Mouse (Mus musculus): ENCODE measurements around the gene Prmt9. TPM values are rescaled to one million over a fixed set of nuclear protein-coding genes. Genes with fewer than 3 reads are reported as not detected.

The Prmt9 gene
- total and polyA plus RNA-seq, 3 experiments: 14.2 to 16.9 (median 14.3) TPM

DNA sequence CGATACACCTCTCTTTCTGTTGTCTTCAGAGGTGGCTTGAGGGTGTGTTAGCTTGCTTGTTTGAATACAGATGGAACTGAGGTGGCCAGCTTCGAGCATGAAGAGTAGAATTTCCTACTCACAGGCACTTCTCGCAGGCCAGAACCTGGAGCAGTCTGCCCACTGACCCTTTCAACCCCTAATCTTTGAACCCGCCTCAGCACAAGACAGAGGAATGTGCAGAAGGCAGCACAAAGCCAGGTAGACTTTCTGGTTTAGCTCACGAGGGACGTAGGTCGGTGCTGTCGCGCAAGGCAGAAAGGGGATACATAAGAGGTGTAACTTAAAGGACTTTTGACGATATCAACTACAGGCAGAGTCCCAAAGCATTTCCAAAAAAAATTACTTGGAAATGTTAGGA, 32.4 kb upstream of the Prmt9 start:
- Histone ChIP-seq H3K4me3 (replicated peaks in 1 of 3; ENCODE audit: low read depth in 2 of 3, low read length in 2 of 3, poor library complexity in 1 of 3) (peak overlapping the region; percentile 50 to 87 (median 69)), H3K9ac (ENCODE audit: insufficient read depth, low read depth) (peak overlapping the region; percentile 65), H3K4me2 (ENCODE audit: insufficient read depth, low read depth, poor library complexity, severe bottlenecking) (peak overlapping the region; percentile 68), H3K79me2 (replicated peaks; ENCODE audit: control insufficient read depth, extremely low read depth, insufficient read depth, poor library complexity, severe bottlenecking) (peaks cover 5% of the 10 kb centered on the region), H3K27me3 (replicated peaks) (peaks cover 12% of the 10 kb centered on the region), H3K36me3 (replicated peaks in 1 of 2; ENCODE audit: control insufficient read depth in 1 of 2, insufficient read depth in 1 of 2, low read length in 1 of 2) (peaks cover 0 to 10% of the 10 kb centered on the region in 2 experiments), H3K9me3 (replicated peaks; ENCODE audit: low read length) (no peaks in the 10 kb centered on the region), H3K4me1 (ENCODE audit: control insufficient read depth in 1 of 2, insufficient read depth in 2 of 2) (peaks cover 0 to 19% of the 10 kb centered on the region in 2 experiments; a peak in 2 of 4 replicates), H3K27ac (ENCODE audit: insufficient read depth, low read depth) (no peak overlapping the region)
- in situ Hi-C loops (cut with MboI; ENCODE audit: low pct_ligation_motif_present, low pct_unique_long_range_greater_than_20kb, low sequenced_read_pairs) (no loop called here), dilution Hi-C loops (cut with MboI; ENCODE audit: extremely low pct_ligation_motif_present, extremely low pct_unique_long_range_greater_than_20kb, low sequenced_read_pairs) (no loop called here)
- DNase-seq (ENCODE audit: extremely low read depth): no peak
- TF ChIP-seq POLR2AphosphoS2 (IDR thresholded peaks at IDR 0.05; ENCODE audit: low read depth, low read length) (no peak), MAFK (IDR thresholded peaks at IDR 0.05; ENCODE audit: insufficient replicate concordance, low read length) (no peak), BHLHE40 (IDR thresholded peaks at IDR 0.05; ENCODE audit: low read depth, low read length) (no peak), MAX (IDR thresholded peaks at IDR 0.05; ENCODE audit: low read length) (no peak), SIN3A (IDR thresholded peaks at IDR 0.05; ENCODE audit: low read length) (no peak), USF1 (IDR thresholded peaks at IDR 0.05; ENCODE audit: low read depth, low read length) (no peak), ELF1 (IDR thresholded peaks at IDR 0.05; ENCODE audit: low read depth, low read length) (no peak), TCF12 (IDR thresholded peaks at IDR 0.05; ENCODE audit: low read depth, low read length) (no peak), JUND (conservative IDR thresholded peaks at IDR 0.05; ENCODE audit: low read depth, low read length) (no peak), RAD21 (IDR thresholded peaks at IDR 0.05; ENCODE audit: low read depth, low read length) (no peak), SMC3 (IDR thresholded peaks at IDR 0.05; ENCODE audit: low read depth, low read length) (no peak), USF2 (conservative IDR thresholded peaks at IDR 0.05; ENCODE audit: low read depth, low read length) (no peak), ETS1 (conservative IDR thresholded peaks at IDR 0.05; ENCODE audit: low read depth, low read length) (no peak), MEF2A (IDR thresholded peaks at IDR 0.05; ENCODE audit: borderline replicate concordance, low read depth, low read length) (no peak), KAT2A (IDR thresholded peaks at IDR 0.05; ENCODE audit: insufficient replicate concordance, low read length) (no peak), MYC (IDR thresholded peaks at IDR 0.05; ENCODE audit: low read depth, low read length) (no peak)

DNA sequence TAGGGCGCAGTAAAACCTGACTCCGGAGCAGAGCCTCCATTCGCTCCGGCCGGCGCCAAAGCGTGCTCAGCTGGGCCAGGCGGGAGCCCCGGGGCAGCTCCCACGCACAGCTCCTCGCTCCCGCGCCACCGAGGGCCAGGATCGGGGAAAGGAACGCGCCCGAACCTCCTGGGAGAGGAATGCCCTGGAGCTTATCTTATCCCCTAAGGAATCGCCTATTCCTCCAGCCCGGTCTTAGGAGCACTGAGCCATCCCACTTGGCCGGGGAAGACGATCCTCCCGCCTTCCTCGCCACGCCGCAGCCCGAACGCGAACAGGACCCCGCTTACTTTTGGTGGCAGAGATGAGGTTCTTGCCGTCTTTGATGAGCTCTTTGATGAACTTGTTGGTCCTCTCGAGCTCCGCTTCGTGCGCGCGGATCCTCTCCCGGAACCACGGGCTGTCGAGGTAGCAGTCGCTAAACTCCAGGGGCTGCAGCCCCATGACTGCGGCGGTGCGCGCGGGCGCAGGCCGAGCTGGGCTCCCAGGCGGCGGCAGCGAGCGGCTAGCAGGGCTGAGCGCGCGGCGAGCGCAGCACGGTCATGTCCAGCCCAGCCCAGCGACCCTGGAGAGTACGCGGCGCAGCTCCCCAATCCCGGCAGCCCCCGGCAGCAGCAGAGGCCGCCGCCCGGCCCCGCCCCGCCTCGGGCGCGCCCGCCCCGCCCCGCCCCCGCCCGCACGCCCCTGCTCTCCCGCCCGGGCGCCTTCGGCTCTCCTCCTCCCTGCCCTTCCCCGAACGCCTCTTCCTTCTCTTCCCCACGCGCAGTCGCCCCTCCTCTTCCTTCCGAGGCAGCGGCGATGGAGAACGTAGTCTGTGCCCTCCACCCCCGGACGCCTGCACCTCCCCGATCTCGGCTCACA, 31.6 kb upstream of the Prmt9 start, which contains the start of gene Arhgap10:
Gene Arhgap10, minus strand, starts transcription at position 653 of the 900 bp plus-strand sequence.
- Histone ChIP-seq H3K9ac (ENCODE audit: insufficient read depth, low read depth) (peak within 1 kb of the TSS; percentile 76), H3K4me2 (ENCODE audit: insufficient read depth, low read depth, poor library complexity, severe bottlenecking) (peak within 1 kb of the TSS; percentile 68), H3K79me2 (replicated peaks; ENCODE audit: control insufficient read depth, extremely low read depth, insufficient read depth, poor library complexity, severe bottlenecking) (peaks cover 3% of the 10 kb centered on the region), H3K9me3 (replicated peaks; ENCODE audit: low read length) (no peaks in the 10 kb centered on the region), H3K4me3 (replicated peaks in 1 of 3; ENCODE audit: low read depth in 2 of 3, low read length in 2 of 3, poor library complexity in 1 of 3) (peak within 1 kb of the TSS; percentile 50 to 87 (median 69)), H3K4me1 (ENCODE audit: control insufficient read depth in 1 of 2, insufficient read depth in 2 of 2) (peaks cover 0 to 17% of the 10 kb centered on the region in 2 experiments; a peak in 2 of 4 replicates), H3K27ac (ENCODE audit: insufficient read depth, low read depth) (no peak within 1 kb of the TSS), H3K36me3 (replicated peaks in 1 of 2; ENCODE audit: control insufficient read depth in 1 of 2, insufficient read depth in 1 of 2, low read length in 1 of 2) (peaks cover 0 to 13% of the 10 kb centered on the region in 2 experiments), H3K27me3 (replicated peaks) (peaks cover 12% of the 10 kb centered on the region)
- in situ Hi-C loops (cut with MboI; ENCODE audit: low pct_ligation_motif_present, low pct_unique_long_range_greater_than_20kb, low sequenced_read_pairs): no loop called here
- dilution Hi-C loops (cut with MboI; ENCODE audit: extremely low pct_ligation_motif_present, extremely low pct_unique_long_range_greater_than_20kb, low sequenced_read_pairs): no loop called here
- DNase-seq (ENCODE audit: extremely low read depth): peak; percentile 68
- TF ChIP-seq POLR2A (IDR thresholded peaks at IDR 0.05; ENCODE audit: low read depth, low read length) (peak; percentile 76; the same call in 1 of the 2 replicates), JUND (conservative IDR thresholded peaks at IDR 0.05; ENCODE audit: low read depth, low read length) (no peak), MYC (IDR thresholded peaks at IDR 0.05; ENCODE audit: low read depth, low read length) (no peak), MAZ (IDR thresholded peaks at IDR 0.05; ENCODE audit: low read depth, low read length) (peak; percentile 13; the same call in 1 of the 2 replicates), KAT2A (IDR thresholded peaks at IDR 0.05; ENCODE audit: insufficient replicate concordance, low read length) (no peak), IRF4 (IDR thresholded peaks at IDR 0.05; ENCODE audit: low read depth, low read length) (no peak; the same call in 1 of the 2 replicates), PAX5 (IDR thresholded peaks at IDR 0.05; ENCODE audit: low read length) (no peak), MAFK (IDR thresholded peaks at IDR 0.05; ENCODE audit: insufficient replicate concordance, low read length) (no peak), CHD1 (IDR thresholded peaks at IDR 0.05; ENCODE audit: low read depth, low read length) (no peak), ZMIZ1 (IDR thresholded peaks at IDR 0.05; ENCODE audit: low read depth, low read length) (peak; percentile 72), SMC3 (IDR thresholded peaks at IDR 0.05; ENCODE audit: low read depth, low read length) (no peak), TCF12 (IDR thresholded peaks at IDR 0.05; ENCODE audit: low read depth, low read length) (peak; percentile 12), EP300 (IDR thresholded peaks at IDR 0.05; ENCODE audit: low read length) (no peak), ELF1 (IDR thresholded peaks at IDR 0.05; ENCODE audit: low read depth, low read length) (0 out of 2 replicates have a peak, but pooled peaks have one; percentile 24), UBTF (IDR thresholded peaks at IDR 0.05; ENCODE audit: low read depth, low read length) (peak; percentile 71; the same call in 1 of the 2 replicates), USF1 (IDR thresholded peaks at IDR 0.05; ENCODE audit: low read depth, low read length) (no peak), NELFE (IDR thresholded peaks at IDR 0.05; ENCODE audit: low read depth, low read length) (peak; percentile 39; the same call in 1 of the 2 replicates), ZC3H11A (IDR thresholded peaks at IDR 0.05; ENCODE audit: low read depth, low read length) (no peak), CTCF (conservative IDR thresholded peaks at IDR 0.05 in 1 of 2, IDR thresholded peaks at IDR 0.05 in 1 of 2; ENCODE audit: low read depth in 2 of 2, low read length in 2 of 2) (no peak), JUN (IDR thresholded peaks at IDR 0.05; ENCODE audit: insufficient read depth, low read depth, low read length) (no peak), GABPA (IDR thresholded peaks at IDR 0.05; ENCODE audit: insufficient replicate concordance, low read depth, low read length) (no peak)
